Mouse (Mus musculus) left cerebral cortex, postnatal 36 days (tissue): ENCODE measurements around the gene Tmem181a. TPM values are rescaled to one million over a fixed set of nuclear protein-coding genes. Genes with fewer than 3 reads are reported as not detected.

Experiments
- total RNA-seq, 2 experiments: library from RNA; stranded (reverse); gene quantifications; 2 replicates each; pipeline ENCODE4 v1.2.3; 2021

Gene Tmem181a
- total RNA-seq, 2 experiments from 2014 or later: 62.0 to 70.5 TPM

Other genes with a start within 250 kb of the Tmem181a start
- 10 to 100 TPM; 16.1 to 21.3 TPM for gene Serac1, start 177.1 kb upstream of the Tmem181a start, total RNA-seq
- 100 to 1,000 TPM in 1 of 2 experiments, 10 to 100 TPM in 1; 99.7 to 112 TPM for gene Gtf2h5, start 177.1 kb upstream of the Tmem181a start, total RNA-seq
- gene Tulp4, start 150.4 kb upstream of the Tmem181a start, total RNA-seq: 100 to 1,000 TPM; 301 to 317 TPM
- gene Dynlt1a, start 60.6 kb downstream of the Tmem181a start, total RNA-seq: 10 to 100 TPM in 1 of 2 experiments, 1 to 10 TPM in 1; 8.9 to 13.8 TPM
- gene Dynlt1b, start 173.3 kb downstream of the Tmem181a start, total RNA-seq: 10 to 100 TPM; 45.8 to 49.4 TPM